Mouse (Mus musculus) heart, embryonic 13.5 days (tissue): Measurements from ENCODE around the gene Mab21l1. TPM values are rescaled to one million over a fixed set of nuclear protein-coding genes. Genes with fewer than 3 reads are reported as not detected.

ENCODE experiments used
- ATAC-seq: fragments of 200-750 bp; cut with Nextera tagmentation; 2 replicates; pipeline ENCODE4 v1.8.0; 2017; ENCODE audit warnings: moderate TSS enrichment; ENCODE audit not compliant: insufficient number of reproducible peaks, low FRiP score, low TSS enrichment; ENCODE audit errors: extremely low read depth
- H3K27ac ChIP-seq: fragments of 300-500 bp; sonication (generic); replicated peaks from 2 replicates; pipeline ENCODE4 v1.5.1; 2015; ENCODE audit warnings: moderate library complexity, mild to moderate bottlenecking, inconsistent platforms
- H3K27me3 ChIP-seq: fragments of 300-500 bp; sonication (generic); replicated peaks from 2 replicates; pipeline ENCODE4 v1.6.1; 2015; ENCODE audit warnings: mild to moderate bottlenecking, inconsistent platforms
- H3K36me3 ChIP-seq: fragments of 300-500 bp; sonication (generic); 2 replicates; pipeline ENCODE4 v1.6.1; 2015; ENCODE audit warnings: mild to moderate bottlenecking, inconsistent platforms
- H3K4me1 ChIP-seq: fragments of 300-500 bp; sonication (generic); 2 replicates; pipeline ENCODE4 v1.6.1; 2015; ENCODE audit warnings: inconsistent platforms
- H3K4me2 ChIP-seq: fragments of 300-500 bp; sonication (generic); 2 replicates; pipeline ENCODE4 v1.6.1; 2015; ENCODE audit warnings: inconsistent platforms, mild to moderate bottlenecking, moderate library complexity
- H3K4me3 ChIP-seq: fragments of 300-500 bp; sonication (generic); 2 replicates; pipeline ENCODE4 v1.5.1; 2015; ENCODE audit warnings: moderate library complexity, mild to moderate bottlenecking, inconsistent platforms
- H3K9ac ChIP-seq: fragments of 300-500 bp; sonication (generic); 2 replicates; pipeline ENCODE4 v1.6.1; 2015; ENCODE audit warnings: inconsistent platforms, mild to moderate bottlenecking, moderate library complexity
- H3K9me3 ChIP-seq: fragments of 300-500 bp; sonication (generic); 2 replicates; pipeline ENCODE4 v1.6.1; 2016; ENCODE audit warnings: inconsistent platforms
- WGBS: fragments of 180-500 bp; shearing (Covaris S2); methylation state at CpG from one replicate; pipeline ENCODE4 v1.1.7; 2015; ENCODE audit warnings: mixed read lengths; 5-methylcytosine and 5-hydroxymethylcytosine counted together
- polyA plus RNA-seq: library from polyadenylated mRNA; unstranded; fragments of >200 nt; fragmentation: Nextera tagmentation; extraction: Ambion mirVana; gene quantifications from 2 replicates; pipeline ENCODE4 v1.2.1, GENCODE M21; 2015

The Mab21l1 gene
- polyA plus RNA-seq, 1 experiment from 2014 or later = 0.76 TPM

DNA sequence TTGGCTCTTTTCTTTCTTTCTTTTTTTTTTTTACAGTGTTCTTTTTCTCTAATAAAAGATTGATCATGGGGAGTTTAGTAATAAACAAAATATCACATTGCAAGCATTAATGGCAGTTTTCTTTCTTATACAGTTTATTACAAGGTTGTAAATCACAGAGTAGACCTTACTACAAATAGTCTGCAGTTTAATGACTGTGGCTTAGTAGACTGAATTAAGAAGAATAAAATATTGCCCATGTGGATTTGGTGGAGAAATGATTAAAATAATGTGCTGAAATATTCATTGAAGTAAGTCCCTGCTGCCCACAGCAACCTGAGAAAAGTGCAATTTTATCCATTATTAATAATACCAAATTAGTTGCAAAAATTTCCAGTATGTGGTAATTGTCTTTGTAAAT, 37.3 kb downstream of the Mab21l1 start:
- ATAC-seq = no peak
- Histone ChIP-seq H3K36me3 (peaks cover 10% of the 10 kb centered on the region), H3K9me3 (peaks cover 4% of the 10 kb centered on the region; the same call in 1 of the 2 replicates), H3K4me1 (peaks cover 18% of the 10 kb centered on the region), H3K9ac (no peak overlapping the region), H3K27me3 (no peaks in the 10 kb centered on the region), H3K4me2 (no peak overlapping the region), H3K27ac (no peak overlapping the region), H3K4me3 (no peak overlapping the region)

- 61% methylated on average over 3 of the region's 3 CpGs for WGBS
- no peak overlapping the region for H3K4me3 ChIP-seq
- H3K9me3 ChIP-seq = peaks cover 4% of the 10 kb centered on the region; the same call in 1 of the 2 replicates
- ATAC-seq = no peak
- H3K4me2 ChIP-seq = no peak overlapping the region
- no peak overlapping the region for H3K9ac ChIP-seq
- no peak overlapping the region for H3K27ac ChIP-seq
- H3K4me1 ChIP-seq = peaks cover 3% of the 10 kb centered on the region; the same call in 1 of the 2 replicates
- H3K27me3 ChIP-seq = no peaks in the 10 kb centered on the region
- peaks cover 6% of the 10 kb centered on the region; the same call in 1 of the 2 replicates for H3K36me3 ChIP-seq
Observed at GRCm38 (mm10) chr3:55824864-55825263, 42.6 kb downstream of the Mab21l1 start.

DNA sequence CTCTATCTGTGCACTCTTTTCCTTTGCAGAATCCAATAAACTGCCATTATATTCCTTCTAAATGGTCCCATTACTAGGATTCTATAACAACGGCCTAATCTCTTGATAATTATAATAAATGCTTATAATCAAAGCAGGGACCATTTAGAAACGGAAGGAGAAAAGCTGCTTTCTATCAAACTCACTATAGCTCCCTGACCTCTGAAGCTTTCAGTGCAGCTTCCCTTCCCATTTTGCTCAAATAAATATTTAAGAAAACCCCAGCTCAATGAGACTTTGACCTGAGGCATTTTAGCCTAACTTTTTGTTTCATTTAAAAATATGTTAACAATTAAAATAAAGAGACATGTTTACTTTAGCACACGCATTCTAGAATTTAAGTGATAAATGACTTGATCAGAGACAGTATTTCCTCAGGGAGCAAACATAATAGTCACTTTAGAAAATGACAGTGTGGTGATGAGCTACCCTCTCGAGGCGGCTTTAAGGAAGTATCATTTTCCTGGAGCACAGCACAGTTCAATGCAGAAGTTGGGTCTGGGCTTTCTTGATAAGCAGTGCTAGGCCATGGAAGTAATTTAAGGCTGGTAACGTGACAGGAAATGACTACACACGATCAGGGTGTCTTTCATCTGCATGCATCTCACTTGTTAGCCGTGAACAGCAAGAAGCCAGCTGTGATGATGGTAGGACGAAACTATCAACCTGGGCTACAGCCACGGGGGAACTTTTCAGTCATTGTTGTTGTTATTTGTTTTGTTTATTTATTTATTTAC, 46.4 kb downstream of the Mab21l1 start:
- Histone ChIP-seq H3K9ac (no peak overlapping the region), H3K4me2 (no peak overlapping the region), H3K9me3 (no peaks in the 10 kb centered on the region), H3K27ac (no peak overlapping the region), H3K4me1 (peaks cover 3% of the 10 kb centered on the region; the same call in 1 of the 2 replicates), H3K36me3 (no peaks in the 10 kb centered on the region), H3K27me3 (no peaks in the 10 kb centered on the region), H3K4me3 (no peak overlapping the region)
- ATAC-seq = 0 out of 2 replicates have a peak, but pooled peaks have one; percentile 37
- WGBS = 47% methylated on average over 10 of the region's 10 CpGs

GRCm38 (mm10) chr3:55830226-55830625, 47.9 kb downstream of the Mab21l1 start:
- Histone ChIP-seq H3K27ac (no peak overlapping the region), H3K4me1 (peaks cover 7% of the 10 kb centered on the region; the same call in 1 of the 2 replicates), H3K9ac (no peak overlapping the region), H3K4me3 (no peak overlapping the region), H3K27me3 (no peaks in the 10 kb centered on the region), H3K9me3 (no peaks in the 10 kb centered on the region), H3K36me3 (no peaks in the 10 kb centered on the region), H3K4me2 (no peak overlapping the region)
- WGBS = 76% methylated on average over 5 of the region's 5 CpGs
- ATAC-seq = no peak
